Mouse (Mus musculus): Measurements from ENCODE around the gene Syngr2.
"Not testable (repeated sequence)": the region's sequence is repeated elsewhere in the genome, so short reads cannot be mapped to it uniquely, and the experiment has no call there.

Syngr2 gene

GRCm38 (mm10) chr11:117832086-117832969 lies 22.9 kb downstream of the Syngr2 start:
- in situ Hi-C loops (cut with MboI, MseI): no loop called here

DNA sequence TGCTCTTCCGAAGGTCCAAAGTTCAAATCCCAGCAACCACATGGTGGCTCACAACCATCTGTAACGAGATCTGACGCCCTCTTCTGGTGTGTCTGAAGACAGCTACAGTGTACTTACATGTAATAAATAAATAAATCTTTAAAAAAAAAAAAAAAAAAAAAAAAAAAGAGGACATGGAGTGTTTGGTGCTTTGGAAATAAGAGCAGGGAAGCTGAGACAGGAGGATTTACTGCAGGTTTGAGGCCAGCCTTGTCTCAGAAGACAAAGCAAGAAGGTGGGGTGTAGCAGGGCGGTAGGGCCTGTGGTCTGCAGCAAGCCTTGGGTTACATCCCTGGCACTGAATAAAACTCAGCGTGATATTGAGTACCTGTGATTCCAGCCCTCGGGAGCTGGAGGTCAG lies 24.0 kb downstream of the Syngr2 start:
- in situ Hi-C loops (cut with MboI, MseI): not testable (repeated sequence)

- in situ Hi-C loops (cut with MboI, MseI): no loop called here
Observed at GRCm38 (mm10) chr11:117834086-117834485, 24.6 kb downstream of the Syngr2 start.

- in situ Hi-C loops (cut with MboI, MseI): no loop called here
Observed at GRCm38 (mm10) chr11:117836306-117836705, 26.8 kb downstream of the Syngr2 start.

GRCm38 (mm10) chr11:117838572-117838971 lies 29.1 kb downstream of the Syngr2 start:
- in situ Hi-C loops (cut with MboI, MseI): no loop called here

DNA sequence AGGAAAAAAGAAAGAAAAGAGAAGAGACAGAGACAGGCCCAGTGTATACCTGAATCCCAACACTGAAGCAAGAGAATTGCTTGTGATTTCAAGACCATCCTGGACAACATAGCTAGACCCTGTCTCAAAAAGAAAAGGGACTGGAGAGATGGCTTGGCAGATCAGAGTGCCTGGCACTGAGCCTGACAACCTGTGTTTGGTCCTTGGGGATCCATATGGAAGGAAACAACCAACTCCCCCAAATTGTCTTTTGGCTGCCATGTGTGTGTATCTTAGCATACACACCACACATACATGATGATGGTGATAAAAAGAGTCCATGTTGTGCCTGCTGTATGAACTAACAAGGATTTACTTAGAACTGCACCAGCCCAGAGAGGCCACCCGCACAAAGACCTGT lies 29.6 kb downstream of the Syngr2 start:
- in situ Hi-C loops (cut with MboI, MseI): no loop called here

DNA sequence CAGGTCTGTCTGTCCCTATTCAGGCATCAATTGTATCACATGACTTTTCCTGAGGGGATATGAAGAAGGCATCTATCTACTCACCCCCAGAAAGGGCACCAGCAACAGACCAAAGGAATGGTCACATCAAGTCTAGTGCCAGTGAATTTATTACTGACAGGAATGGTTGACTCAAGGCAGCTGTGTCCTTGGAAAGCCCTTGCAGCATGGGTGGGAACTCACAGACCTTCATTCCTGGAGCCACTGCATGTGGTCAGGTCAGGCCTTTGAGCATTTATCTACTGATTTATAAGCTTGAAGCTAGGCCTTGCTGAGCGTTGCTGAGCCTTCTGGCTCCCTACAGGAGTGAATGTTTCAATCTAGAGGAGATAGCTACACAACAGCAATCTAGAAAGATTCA lies 31.4 kb downstream of the Syngr2 start:
- in situ Hi-C loops (cut with MboI, MseI): no loop called here

GRCm38 (mm10) chr11:117843434-117843833 lies 34.0 kb downstream of the Syngr2 start:
- in situ Hi-C loops (cut with MboI, MseI): no loop called here

GRCm38 (mm10) chr11:117844997-117845396 lies 35.5 kb downstream of the Syngr2 start:
- in situ Hi-C loops (cut with MboI, MseI): no loop called here

- in situ Hi-C loops (cut with MboI, MseI): no loop called here
Observed at GRCm38 (mm10) chr11:117845651-117846050, 36.2 kb downstream of the Syngr2 start.

DNA sequence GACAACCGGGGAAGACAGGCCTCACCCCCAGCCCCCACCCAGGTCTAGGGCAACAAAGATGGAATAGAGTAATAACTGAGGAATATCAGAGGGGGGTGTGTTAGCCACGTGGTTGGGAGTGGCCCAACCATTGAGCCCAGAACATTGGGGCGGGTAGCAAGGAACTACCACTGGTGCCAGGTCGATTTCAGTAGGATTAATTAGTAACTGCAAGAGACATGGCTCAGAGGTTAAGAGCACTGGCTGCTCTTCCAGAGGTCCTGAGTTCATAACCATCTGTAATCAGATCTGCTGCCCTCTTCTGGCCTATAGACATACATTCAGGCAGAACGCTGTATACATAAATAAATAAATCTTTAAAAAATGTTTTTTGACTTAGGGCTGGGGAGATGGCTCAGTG lies 37.2 kb downstream of the Syngr2 start:
- in situ Hi-C loops (cut with MboI, MseI): no loop called here

- in situ Hi-C loops (cut with MboI, MseI): no loop called here
Observed at GRCm38 (mm10) chr11:117847593-117848215, 38.2 kb downstream of the Syngr2 start.

DNA sequence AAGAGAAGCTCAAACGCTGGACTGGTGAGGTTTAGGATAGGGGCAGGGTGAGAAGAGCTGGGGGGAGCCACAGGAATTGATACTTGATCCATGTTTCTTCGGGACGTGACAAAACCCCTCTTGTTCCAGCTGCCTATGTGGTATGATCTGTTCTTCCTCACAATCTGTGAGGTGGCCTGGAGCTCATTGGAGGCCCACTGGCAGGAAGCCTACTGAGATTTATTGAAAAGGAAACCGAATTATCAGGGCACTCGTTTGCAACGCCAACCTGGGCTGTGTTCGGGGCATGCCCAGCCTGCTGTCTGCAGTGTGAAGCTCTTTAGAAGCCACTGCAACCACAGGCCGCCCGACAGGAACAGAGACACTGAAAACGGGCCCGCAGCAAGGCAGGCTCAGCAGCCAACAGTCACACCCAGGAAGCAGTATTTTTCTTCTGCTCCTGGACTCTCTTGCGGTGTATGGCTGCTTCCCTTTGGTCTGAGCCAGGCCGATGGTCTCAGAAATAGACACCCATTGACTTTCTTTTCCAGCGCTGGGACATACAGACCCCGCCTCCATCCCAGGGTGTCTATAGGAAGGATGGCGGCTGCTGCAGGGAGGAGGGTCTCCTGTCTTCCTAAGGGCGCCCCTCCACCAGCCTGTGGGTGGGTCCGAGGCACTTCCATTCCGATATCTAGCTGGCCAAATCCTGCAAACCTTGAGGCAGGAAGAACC lies 39.0 kb downstream of the Syngr2 start:
- in situ Hi-C loops (cut with MboI, MseI): no loop called here

DNA sequence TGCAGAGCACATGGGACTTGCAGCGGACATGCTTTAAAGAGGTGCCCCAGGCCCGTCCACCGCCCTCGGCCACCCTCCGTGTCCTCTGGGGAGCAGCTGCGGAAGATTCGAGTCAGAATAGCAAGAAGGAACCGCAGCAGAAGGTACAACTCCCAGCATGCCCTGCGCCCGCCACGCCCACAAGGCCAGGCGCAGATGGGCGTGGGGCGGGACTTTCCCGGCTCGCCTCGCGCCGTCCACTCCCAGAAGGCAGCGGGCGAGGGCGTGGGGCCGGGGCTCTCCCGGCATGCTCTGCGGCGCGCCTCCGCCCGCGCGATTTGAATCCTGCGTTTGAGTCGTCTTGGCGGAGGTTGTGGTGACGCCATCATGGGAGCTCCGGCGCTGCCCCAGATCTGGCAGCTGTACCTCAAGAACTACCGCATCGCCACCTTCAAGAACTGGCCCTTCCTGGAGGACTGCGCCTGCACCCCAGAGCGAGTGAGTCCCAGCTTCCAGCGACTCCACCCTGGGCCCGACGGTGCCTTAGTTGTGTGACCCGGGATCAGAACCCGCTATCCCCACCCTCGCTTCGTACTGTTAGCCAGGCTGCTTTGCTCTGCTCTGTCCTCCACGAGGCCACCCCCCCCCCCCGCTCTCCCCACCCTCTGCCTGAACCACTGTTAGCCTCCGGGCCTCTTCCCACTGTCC lies 39.7 kb downstream of the Syngr2 start, which contains the start of gene Birc5:
Gene Birc5 (plus strand): TSS at position 267 of the 687 bp plus-strand sequence.
- in situ Hi-C loops (cut with MboI, MseI): no loop called here

- in situ Hi-C loops (cut with MboI, MseI): no loop called here
Observed at GRCm38 (mm10) chr11:117852875-117853274, 43.4 kb downstream of the Syngr2 start.

DNA sequence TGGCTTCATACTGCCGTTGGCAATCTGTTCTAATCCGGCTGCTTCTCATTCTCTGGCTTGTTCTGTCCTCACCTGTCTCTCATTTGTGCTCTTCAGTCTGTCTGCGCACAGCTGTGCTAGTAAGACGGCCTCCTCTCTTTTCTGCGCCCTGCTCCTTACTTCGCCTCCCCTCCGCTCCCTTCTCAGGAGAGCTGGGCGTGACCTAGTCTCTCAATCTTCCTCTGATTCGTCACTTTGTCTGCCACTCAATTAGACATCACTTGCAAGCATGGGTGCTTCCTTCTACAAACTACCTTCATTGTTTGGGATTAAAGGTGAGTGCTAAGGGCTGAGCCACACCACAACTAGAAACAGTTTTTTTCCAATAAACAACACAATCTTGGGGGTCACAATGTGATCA lies 44.8 kb downstream of the Syngr2 start:
- in situ Hi-C loops (cut with MboI, MseI): no loop called here

GRCm38 (mm10) chr11:117855360-117855759 lies 45.9 kb downstream of the Syngr2 start:
- in situ Hi-C loops (cut with MboI, MseI): no loop called here

DNA sequence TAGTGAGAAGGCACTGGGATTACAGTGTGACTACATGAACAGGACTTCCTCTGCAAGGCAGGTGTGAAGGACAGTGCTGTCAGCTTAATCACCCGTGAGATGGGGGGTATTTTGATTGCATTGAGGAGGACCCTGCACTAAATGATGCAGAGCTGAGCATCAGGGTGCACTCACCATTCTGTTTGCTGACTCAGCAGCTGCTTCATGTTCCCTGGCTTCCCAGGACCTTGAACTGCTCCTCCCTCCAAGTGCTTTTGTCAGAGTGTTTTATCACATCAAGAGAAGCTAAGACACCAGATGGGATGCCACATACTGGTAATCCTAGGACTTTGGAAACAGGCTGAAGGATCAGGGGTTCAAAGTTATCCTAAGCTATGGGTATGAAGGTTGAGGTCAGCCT lies 46.5 kb downstream of the Syngr2 start:
- in situ Hi-C loops (cut with MboI, MseI): no loop called here

DNA sequence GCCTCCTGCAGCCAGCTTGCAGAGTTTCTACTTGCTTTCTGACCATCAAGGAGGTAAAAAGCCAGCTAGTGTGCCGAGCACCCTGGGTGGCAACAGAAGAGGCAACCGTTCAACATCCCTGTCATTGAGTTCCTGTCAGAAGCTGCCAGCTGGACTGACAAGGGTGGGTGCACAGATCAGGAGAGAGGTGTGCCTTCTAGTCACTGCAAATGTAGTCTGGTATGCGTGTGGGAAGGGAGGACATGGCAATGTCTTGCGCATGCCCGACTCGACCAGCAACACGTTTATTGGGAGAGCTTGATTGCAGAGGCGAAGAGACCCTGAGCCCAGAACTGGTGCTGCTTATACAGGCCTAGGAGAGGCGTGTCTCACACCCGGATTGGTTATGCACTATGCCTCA lies 48.0 kb downstream of the Syngr2 start:
- in situ Hi-C loops (cut with MboI, MseI): no loop called here

DNA sequence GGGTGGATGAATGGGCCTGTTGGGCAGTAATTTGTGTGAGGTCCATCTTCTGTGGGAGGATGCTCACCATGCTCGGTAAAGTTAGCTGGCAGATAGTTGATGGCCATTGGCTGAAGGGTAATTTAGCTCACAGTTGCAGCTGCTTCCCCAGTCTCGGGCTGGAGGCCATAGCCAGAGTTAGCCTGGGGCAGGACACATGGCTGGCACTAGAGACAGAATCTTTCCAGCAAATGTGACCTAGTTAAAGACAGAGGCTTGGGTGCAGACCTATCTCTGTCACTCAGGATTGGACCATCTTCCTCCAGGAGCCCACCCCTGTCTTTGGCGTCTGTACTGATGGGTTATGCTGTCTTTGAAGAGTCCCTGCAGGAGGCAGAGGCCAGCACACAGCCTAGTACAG lies 48.9 kb downstream of the Syngr2 start:
- in situ Hi-C loops (cut with MboI, MseI): no loop called here

GRCm38 (mm10) chr11:117860601-117861000 lies 51.1 kb downstream of the Syngr2 start, which contains the start of gene Tmem235:
Tmem235 (plus strand) TSS chr11:117860752.
- in situ Hi-C loops (cut with MboI, MseI): no loop called here

All from T-helper 1 cell (primary cell).